8 mouse cellular contexts compared by ENCODE assay signal in the genomic region with DNA sequence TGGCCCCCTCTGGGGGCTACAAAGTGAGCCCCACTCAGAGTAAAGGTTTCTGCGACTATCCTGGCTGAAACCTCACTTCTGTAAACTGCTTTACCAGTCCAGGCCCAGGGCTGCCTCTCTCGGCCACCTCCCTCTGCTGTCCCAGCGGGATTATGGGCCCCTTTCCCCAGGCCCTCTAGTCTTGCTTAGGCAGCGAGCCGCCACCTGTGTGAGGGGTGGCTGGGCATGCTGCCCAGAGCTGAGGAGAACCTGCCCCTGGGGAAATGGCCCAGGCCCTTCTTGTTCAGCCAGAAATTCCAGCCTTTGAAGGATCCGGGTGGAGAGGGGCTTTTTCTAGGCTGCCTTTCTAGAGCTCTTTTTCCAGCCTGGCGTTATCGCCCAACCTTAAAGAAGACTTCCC. TPM values are rescaled to one million over a fixed set of nuclear protein-coding genes. Genes with fewer than 3 reads are reported as not detected.
A peak's percentile ranks its signal among the peaks of the same experiment; 100 is the strongest.
DNase-seq lines count a peak whose midpoint lies in the region; ATAC-seq and TF ChIP-seq lines count a peak whose summit lies in the region.

No protein-coding gene starts in this region.

- no peaks in the 10 kb centered on the region for H3K36me3 ChIP-seq in hindbrain, embryonic 12.5 days
- no peaks in the 10 kb centered on the region for H3K36me3 ChIP-seq in hindbrain, embryonic 14.5 days (replicated peaks; ENCODE audit: control insufficient read depth, insufficient read depth)
- no peaks in the 10 kb centered on the region for H3K36me3 ChIP-seq in embryonic facial prominence, embryonic 12.5 days
- H3K36me3 ChIP-seq in midbrain, postnatal 0 days (ENCODE audit: insufficient read depth, low read length): no peaks in the 10 kb centered on the region

- intact Hi-C loops in left cerebral cortex, adult 2 months (cut with DNase I): no loop called here

- TF ChIP-seq CTCF in midbrain, postnatal 0 days (IDR thresholded peaks at IDR 0.05): no peak
- no peak for TF ChIP-seq CTCF in left cerebral cortex, adult 2 months (IDR thresholded peaks at IDR 0.05)

- no peaks in the 10 kb centered on the region for H3K27me3 ChIP-seq in hindbrain, embryonic 12.5 days
- H3K27me3 ChIP-seq in hindbrain, embryonic 14.5 days (ENCODE audit: control insufficient read depth, insufficient read depth, low read length): no peaks in the 10 kb centered on the region
- H3K27me3 ChIP-seq in embryonic facial prominence, embryonic 12.5 days: no peaks in the 10 kb centered on the region; the same call in 1 of the 2 replicates
- no peaks in the 10 kb centered on the region for H3K27me3 ChIP-seq in midbrain, postnatal 0 days (ENCODE audit: insufficient read depth, low read length)

- 56% methylated on average over 8 of the region's 8 CpGs for WGBS in hindbrain, embryonic 12.5 days
- WGBS in hindbrain, embryonic 14.5 days: 46% methylated on average over 8 of the region's 8 CpGs
- whole genome bisulfite sequencing in embryonic facial prominence, embryonic 12.5 days: 43% methylated on average over 8 of the region's 8 CpGs
- 48% methylated on average over 8 of the region's 8 CpGs for WGBS in midbrain, postnatal 0 days

- no peaks in the 10 kb centered on the region for H3K9me3 ChIP-seq in hindbrain, embryonic 12.5 days (replicated peaks)
- H3K9me3 ChIP-seq in hindbrain, embryonic 14.5 days (ENCODE audit: control insufficient read depth, low read length): no peaks in the 10 kb centered on the region
- no peaks in the 10 kb centered on the region for H3K9me3 ChIP-seq in embryonic facial prominence, embryonic 12.5 days
- H3K9me3 ChIP-seq in midbrain, postnatal 0 days (ENCODE audit: low read length): no peaks in the 10 kb centered on the region

- H3K9ac ChIP-seq in hindbrain, embryonic 12.5 days: no peak overlapping the region
- H3K9ac ChIP-seq in hindbrain, embryonic 14.5 days: no peak overlapping the region
- H3K9ac ChIP-seq in embryonic facial prominence, embryonic 12.5 days: no peak overlapping the region; the same call in 1 of the 2 replicates
- H3K9ac ChIP-seq in midbrain, postnatal 0 days (replicated peaks; ENCODE audit: low read length, poor library complexity, severe bottlenecking): no peak overlapping the region

- H3K4me2 ChIP-seq in hindbrain, embryonic 12.5 days (replicated peaks): no peak overlapping the region
- H3K4me2 ChIP-seq in hindbrain, embryonic 14.5 days (replicated peaks): no peak overlapping the region
- no peak overlapping the region for H3K4me2 ChIP-seq in embryonic facial prominence, embryonic 12.5 days (replicated peaks)
- H3K4me2 ChIP-seq in midbrain, postnatal 0 days (ENCODE audit: low read depth, low read length, poor library complexity, severe bottlenecking): no peak overlapping the region

- no peak for DNase-seq in hindbrain, embryonic 14.5 days (ENCODE audit: low spot score)
- DNase-seq in kidney, postnatal 25 days: peak; percentile 41 to 78
- DNase-seq in midbrain, postnatal 0 days (ENCODE audit: low spot score): peak; percentile 41
- no peak for DNase-seq in left cerebral cortex, adult 2 months (ENCODE audit: extremely low spot score in 1 of 2, low spot score in 2 of 2)
- DNase-seq in frontal cortex, adult 2 months (ENCODE audit: extremely low spot score in 1 of 2, low spot score in 1 of 2): no peak
- no peak for DNase-seq in c-Kit-positive CD71-positive TER-119-positive erythroid progenitor cells, embryonic 14.5 days (ENCODE audit: low spot score)

- H3K4me3 ChIP-seq in hindbrain, embryonic 12.5 days: no peak overlapping the region
- no peak overlapping the region for H3K4me3 ChIP-seq in hindbrain, embryonic 14.5 days (replicated peaks; ENCODE audit: low read length)
- H3K4me3 ChIP-seq in embryonic facial prominence, embryonic 12.5 days: no peak overlapping the region
- no peak overlapping the region for H3K4me3 ChIP-seq in midbrain, postnatal 0 days (ENCODE audit: low read depth, low read length)
- no peak overlapping the region for H3K4me3 ChIP-seq in left cerebral cortex, adult 2 months

- H3K4me1 ChIP-seq in hindbrain, embryonic 12.5 days: peaks cover 7% of the 10 kb centered on the region
- 0 out of 2 replicates have a peak, but pooled peaks cover 2% of the 10 kb centered on the region for H3K4me1 ChIP-seq in hindbrain, embryonic 14.5 days (replicated peaks; ENCODE audit: control insufficient read depth, insufficient read depth, low read length)
- H3K4me1 ChIP-seq in embryonic facial prominence, embryonic 12.5 days: peaks cover 10% of the 10 kb centered on the region; the same call in 1 of the 2 replicates
- H3K4me1 ChIP-seq in midbrain, postnatal 0 days (ENCODE audit: insufficient read depth, low read length): no peaks in the 10 kb centered on the region

- no peak for ATAC-seq in hindbrain, embryonic 12.5 days (ENCODE audit: low FRiP score)
- no peak for ATAC-seq in hindbrain, embryonic 14.5 days (ENCODE audit: low FRiP score)
- no peak for ATAC-seq in embryonic facial prominence, embryonic 12.5 days (ENCODE audit: insufficient number of reproducible peaks, insufficient read depth, low FRiP score, low TSS enrichment)
- no peak for ATAC-seq in midbrain, postnatal 0 days (ENCODE audit: low FRiP score)

- 0 out of 2 replicates have a peak overlapping the region, but pooled peaks have one; percentile 44 for H3K27ac ChIP-seq in hindbrain, embryonic 12.5 days
- no peak overlapping the region for H3K27ac ChIP-seq in hindbrain, embryonic 14.5 days
- 0 out of 2 replicates have a peak overlapping the region, but pooled peaks have one; percentile 7 for H3K27ac ChIP-seq in embryonic facial prominence, embryonic 12.5 days
- no peak overlapping the region for H3K27ac ChIP-seq in midbrain, postnatal 0 days (ENCODE audit: low read depth, low read length)
- no peak overlapping the region for H3K27ac ChIP-seq in left cerebral cortex, adult 2 months

RNA-seq across cellular contexts. Expression of a gene that starts 35.6 kb away (rescaled TPM):
- 41.7 and 46.8 TPM in 2 replicates for polyA plus RNA-seq in hindbrain, embryonic 12.5 days (2016; fragmentation: Nextera tagmentation; extraction: Ambion mirVana)
- polyA plus RNA-seq in hindbrain, embryonic 14.5 days (2014; fragmentation: Nextera tagmentation; extraction: Ambion mirVana): 34.3 and 34.6 TPM in 2 replicates
- 32.9 TPM in 2 replicates for polyA plus RNA-seq in embryonic facial prominence, embryonic 12.5 days (2016; fragmentation: Nextera tagmentation; extraction: Ambion mirVana)
- total RNA-seq in midbrain, postnatal 0 days (2014; rRNA removed): 15.6 and 20.4 TPM in 2 replicates
- 25.5 and 27.9 TPM in 2 replicates for polyA plus RNA-seq in midbrain, postnatal 0 days (2015; fragmentation: Nextera tagmentation; extraction: Ambion mirVana)
- 10 to 100 TPM; 42.4 to 47.9 TPM for total RNA-seq in left cerebral cortex, adult 2 months (2021)
- polyA plus RNA-seq in frontal cortex, adult 2 months (2012; rRNA removed): 44.4 and 45.5 TPM in 2 replicates

Comparison
In these comparisons a context has a peak if more than half of its experiments do, and no peak if none do; other contexts are left out.
1. H3K27ac ChIP-seq: peak in hindbrain, embryonic 12.5 days (single experiment) and embryonic facial prominence, embryonic 12.5 days (single experiment); none in hindbrain, embryonic 14.5 days (single experiment), midbrain, postnatal 0 days (single experiment) and left cerebral cortex, adult 2 months (single experiment).
2. DNase-seq: peak in kidney, postnatal 25 days (2 of 2) and midbrain, postnatal 0 days (single experiment); none in hindbrain, embryonic 14.5 days (single experiment), left cerebral cortex, adult 2 months (0 of 2), frontal cortex, adult 2 months (0 of 2) and c-Kit-positive CD71-positive TER-119-positive erythroid progenitor cells, embryonic 14.5 days (single experiment).